Mouse (Mus musculus) testis, adult 10 weeks (tissue): ENCODE results near the gene Hba-a1. TPM values are rescaled to one million over a fixed set of nuclear protein-coding genes. Genes with fewer than 3 reads are reported as not detected.

Experiments
- polyA plus RNA-seq: library from polyadenylated mRNA; stranded (reverse); fragments of 350-450 nt; fragmentation: Illumina TruSeq; extraction: RNeasy Lipid Tissue Mini Kit (QIAGEN cat#74804); gene quantifications from one replicate; pipeline ENCODE4 v1.2.3, GENCODE M21; 2014; ENCODE audit warnings: low read depth, low replicate concordance

The Hba-a1 gene
- polyA plus RNA-seq, result 15.4 TPM

DNA sequence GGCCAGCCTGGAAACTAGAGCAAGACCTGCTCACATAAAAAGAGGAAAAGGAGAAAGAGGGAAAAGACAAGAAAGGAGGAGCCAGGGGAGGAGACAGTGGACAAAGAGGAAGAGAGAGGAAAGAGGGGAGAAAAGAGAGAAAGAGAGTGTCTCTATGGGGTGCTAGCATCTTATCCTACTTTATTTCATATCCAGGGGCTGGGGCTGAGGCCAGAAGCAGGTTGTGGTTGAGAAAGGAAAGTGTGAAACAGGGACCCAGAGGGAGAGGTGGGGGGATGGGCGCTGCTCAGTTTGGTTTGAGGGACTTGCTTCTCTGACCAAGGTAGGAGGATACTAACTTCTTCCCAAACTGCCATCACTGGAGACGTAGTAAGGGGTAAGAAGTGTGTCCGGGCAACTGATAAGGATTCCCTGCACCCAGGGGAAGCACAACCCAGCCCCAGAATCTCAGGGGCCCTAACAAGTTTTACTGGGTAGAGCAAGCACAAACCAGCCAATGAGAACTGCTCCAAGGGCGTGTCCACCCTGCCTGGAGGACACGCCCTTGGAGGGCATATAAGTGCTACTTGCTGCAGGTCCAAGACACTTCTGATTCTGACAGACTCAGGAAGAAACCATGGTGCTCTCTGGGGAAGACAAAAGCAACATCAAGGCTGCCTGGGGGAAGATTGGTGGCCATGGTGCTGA, at the start of gene Hba-a1:
Gene Hba-a1, plus strand, starts transcription at position 421 of the 687 bp plus-strand sequence.

DNA sequence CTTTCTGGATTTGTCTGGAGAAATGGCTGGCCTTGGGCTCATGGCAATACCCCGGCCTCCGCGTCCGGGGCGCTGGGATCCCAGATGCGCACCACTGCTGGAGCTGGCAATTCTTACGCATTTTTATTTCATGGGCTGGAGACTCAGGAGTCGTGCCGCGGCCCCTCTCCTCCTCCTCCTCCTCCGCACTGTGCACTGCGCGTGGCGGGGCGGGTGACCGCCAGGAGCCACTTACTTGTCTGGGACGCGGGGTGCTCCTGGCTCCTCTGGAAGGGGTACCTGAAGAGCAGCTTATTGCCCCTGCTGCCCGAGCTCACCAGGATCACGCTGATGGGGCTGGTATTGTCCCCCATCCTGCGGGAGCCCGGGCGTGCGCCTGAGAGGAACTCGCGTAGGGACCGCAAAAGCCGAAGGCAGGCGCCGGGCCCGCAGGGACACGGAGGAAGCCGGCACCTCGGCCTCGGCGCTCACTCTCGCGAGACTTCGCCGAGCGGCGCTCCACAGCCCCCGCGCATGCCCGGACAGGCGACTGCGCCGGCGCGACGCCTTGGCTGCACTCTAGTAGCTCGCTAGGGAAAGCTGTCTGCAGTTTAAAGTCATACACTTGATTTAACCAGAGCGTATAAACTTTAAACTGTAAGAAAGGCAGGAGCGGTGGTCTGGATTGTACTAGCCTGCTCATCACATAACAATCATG, 16.0 kb upstream of the Hba-a1 start, which contains the start of gene Nprl3:
Gene Nprl3, minus strand, starts transcription at position 520 of the 697 bp plus-strand sequence.

GRCm38 (mm10) chr11:32276347-32276746, 7.0 kb upstream of the Hba-a1 start, which contains the start of gene Hba-x:
Gene Hba-x, plus strand, starts transcription at chr11:32276400.

GRCm38 (mm10) chr11:32286695-32287492, 3.6 kb downstream of the Hba-a1 start, which contains the start of gene Hbq1b:
Gene Hbq1b, plus strand, starts transcription at chr11:32286965.

GRCm38 (mm10) chr11:32296203-32296602, 12.9 kb downstream of the Hba-a1 start, which contains the start of gene Hba-a2:
Gene Hba-a2, plus strand, starts transcription at chr11:32296489.

GRCm38 (mm10) chr11:32299865-32300264, 16.6 kb downstream of the Hba-a1 start, which contains the start of gene Hbq1a:
Gene Hbq1a, plus strand, starts transcription at chr11:32300069.

Other genes starting within 250 kb of the Hba-a1 start
- gene Il9r, start 83.2 kb upstream of the Hba-a1 start, polyA plus RNA-seq, result 0.70 TPM
- gene Snrnp25, start 78.1 kb upstream of the Hba-a1 start, polyA plus RNA-seq, result 3.6 TPM
- 0.04 TPM for gene Rhbdf1, start 61.2 kb upstream of the Hba-a1 start, polyA plus RNA-seq
- gene Mpg, start 57.0 kb upstream of the Hba-a1 start, polyA plus RNA-seq, result 4.5 TPM
- gene Nprl3, start 15.8 kb upstream of the Hba-a1 start, polyA plus RNA-seq, result 8.3 TPM
- not detected for gene Hba-x, start 7.1 kb upstream of the Hba-a1 start, polyA plus RNA-seq
- gene Hbq1b, start 3.5 kb downstream of the Hba-a1 start, polyA plus RNA-seq, result not detected
- gene Hba-a2, start 13.0 kb downstream of the Hba-a1 start, polyA plus RNA-seq, result not detected
- not detected for gene Hbq1a, start 16.6 kb downstream of the Hba-a1 start, polyA plus RNA-seq
- 0.15 TPM for gene Sh3pxd2b, start 64.3 kb downstream of the Hba-a1 start, polyA plus RNA-seq
- gene Ubtd2, start 171.9 kb downstream of the Hba-a1 start, polyA plus RNA-seq, result 30.1 TPM
- gene Efcab9, start 248.6 kb downstream of the Hba-a1 start, polyA plus RNA-seq, result 619 TPM
- gene Stk10, start 249.8 kb downstream of the Hba-a1 start, polyA plus RNA-seq, result 7.6 TPM